Mouse (Mus musculus): ENCODE data around the gene Mfap1b.

DNA sequence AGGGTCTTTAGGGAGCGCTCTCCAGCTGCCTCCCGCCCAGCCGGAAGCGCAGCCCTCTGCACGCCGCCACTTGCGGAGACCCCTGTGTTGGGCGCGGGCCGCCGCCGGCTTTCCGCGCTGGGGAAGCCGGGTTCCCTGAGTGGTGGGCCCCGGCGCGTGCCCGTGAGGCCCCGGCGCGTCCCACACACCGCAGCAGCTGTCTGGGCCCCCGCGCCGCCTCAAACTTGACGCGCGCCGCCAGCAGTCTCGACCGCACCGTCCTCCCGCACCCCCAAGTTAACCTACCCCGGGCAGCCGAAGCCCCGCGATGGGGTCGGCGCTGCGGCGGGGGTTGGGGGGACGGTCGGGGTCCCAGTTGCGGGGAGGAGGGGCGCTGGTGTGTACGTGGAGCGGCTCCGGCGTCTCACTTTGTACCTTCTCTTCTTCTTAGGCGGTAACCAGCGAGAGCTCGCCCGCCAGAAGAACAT, 24.3 kb downstream of the Mfap1b start:
- TF ChIP-seq CTCF (IDR thresholded peaks at IDR 0.05; ENCODE audit: borderline replicate concordance, insufficient read depth, low read depth, low read length) = no peak
- TF ChIP-seq POLR2A (IDR thresholded peaks at IDR 0.05; ENCODE audit: borderline replicate concordance, insufficient read depth, low read length) = no peak

Data from cerebellum, adult 2 months (tissue).